ENCODE assay signal across 8 mouse cellular contexts in genomic region chr19:45541409-45542041, GRCm38 (mm10). TPM values are rescaled to one million over a fixed set of nuclear protein-coding genes. Genes with fewer than 3 reads are reported as not detected.
DNase-seq lines count a peak whose midpoint lies in the region; ATAC-seq lines count a peak whose summit lies in the region.

No protein-coding gene starts in this region.

- no peaks in the 10 kb centered on the region for H3K36me3 ChIP-seq in midbrain, embryonic 11.5 days (ENCODE audit: control insufficient read depth, insufficient read depth, low read length)
- no peaks in the 10 kb centered on the region for H3K36me3 ChIP-seq in stomach, embryonic 14.5 days (ENCODE audit: control insufficient read depth, insufficient read depth, low read length)

- peaks cover 9% of the 10 kb centered on the region for H3K4me1 ChIP-seq in midbrain, embryonic 11.5 days (ENCODE audit: control insufficient read depth, insufficient read depth, low read length)
- H3K4me1 ChIP-seq in stomach, embryonic 14.5 days (ENCODE audit: control insufficient read depth, insufficient read depth, low read length) = peaks cover 5% of the 10 kb centered on the region; the same call in 1 of the 2 replicates

- WGBS in midbrain, embryonic 11.5 days = under 1% methylated on average over 56 of the region's 58 CpGs
- under 1% methylated on average over 45 of the region's 58 CpGs for WGBS in stomach, embryonic 14.5 days

- H3K4me2 ChIP-seq in midbrain, embryonic 11.5 days = peak overlapping the region; percentile 59
- H3K4me2 ChIP-seq in stomach, embryonic 14.5 days (replicated peaks; ENCODE audit: low read depth, low read length) = peak overlapping the region; percentile 69

- peak; percentile 33 for DNase-seq in cerebellum, adult 8-10 months
- no peak for DNase-seq in cerebellum, adult 11-12 months
- peak; percentile 32 for DNase-seq in CD4-positive helper T cell, adult 2 months (ENCODE audit: low read depth, low spot score)
- peak; percentile 73 to 79 for DNase-seq in cerebellum, postnatal 10 days
- peak; percentile 59 for DNase-seq in gastrocnemius, postnatal 25 days
- DNase-seq in kidney, postnatal 4 days = peak; percentile 63 to 73
- DNase-seq in midbrain, embryonic 11.5 days (ENCODE audit: low spot score, missing footprints) = peak; percentile 96

- ATAC-seq in midbrain, embryonic 11.5 days (ENCODE audit: low FRiP score) = peak; percentile 47
- peak; percentile 6; the same call in 1 of the 2 replicates for ATAC-seq in stomach, embryonic 14.5 days (ENCODE audit: insufficient number of reproducible peaks, insufficient read depth, low FRiP score, low read depth)

- H3K27ac ChIP-seq in midbrain, embryonic 11.5 days (ENCODE audit: low read depth, low read length) = no peak overlapping the region
- no peak overlapping the region for H3K27ac ChIP-seq in stomach, embryonic 14.5 days (ENCODE audit: low read length)

- peak overlapping the region; percentile 34 for H3K4me3 ChIP-seq in midbrain, embryonic 11.5 days (ENCODE audit: low read depth, low read length)
- H3K4me3 ChIP-seq in stomach, embryonic 14.5 days (ENCODE audit: low read depth, low read length) = peak overlapping the region; percentile 29

- H3K9me3 ChIP-seq in midbrain, embryonic 11.5 days (ENCODE audit: control insufficient read depth, low read length) = no peaks in the 10 kb centered on the region
- no peaks in the 10 kb centered on the region for H3K9me3 ChIP-seq in stomach, embryonic 14.5 days (ENCODE audit: control insufficient read depth, low read depth, low read length)

- H3K9ac ChIP-seq in midbrain, embryonic 11.5 days (ENCODE audit: low read length) = peak overlapping the region; percentile 52
- no peak overlapping the region; the same call in 1 of the 2 replicates for H3K9ac ChIP-seq in stomach, embryonic 14.5 days (replicated peaks; ENCODE audit: low read depth, low read length)

- peaks cover 77% of the 10 kb centered on the region for H3K27me3 ChIP-seq in midbrain, embryonic 11.5 days (ENCODE audit: control insufficient read depth, insufficient read depth, low read length)
- 0 out of 2 replicates have a peak, but pooled peaks cover 10% of the 10 kb centered on the region for H3K27me3 ChIP-seq in stomach, embryonic 14.5 days (ENCODE audit: control insufficient read depth, insufficient read depth, low read length)

RNA-seq across cellular contexts. Expression of gene Poll, which starts 18.8 kb away (rescaled TPM):
- total RNA-seq in gastrocnemius, postnatal 25 days (2021) = 10 to 100 TPM; 12.5 to 13.2 TPM
- 14.3 and 16.5 TPM in 2 replicates for polyA plus RNA-seq in midbrain, embryonic 11.5 days (2014; fragmentation: Nextera tagmentation; extraction: Ambion mirVana)
- 12.2 and 12.5 TPM in 2 replicates for polyA plus RNA-seq in stomach, embryonic 14.5 days (2014; fragmentation: Nextera tagmentation; extraction: Ambion mirVana)

RNA-seq across cellular contexts. Expression of gene Gm17018, which starts 18.9 kb away (rescaled TPM):
- 10 to 100 TPM; 16.3 to 16.5 TPM for total RNA-seq in gastrocnemius, postnatal 25 days (2021)
- 47.7 and 54.3 TPM in 2 replicates for polyA plus RNA-seq in midbrain, embryonic 11.5 days (2014; fragmentation: Nextera tagmentation; extraction: Ambion mirVana)
- 45.3 and 45.4 TPM in 2 replicates for polyA plus RNA-seq in stomach, embryonic 14.5 days (2014; fragmentation: Nextera tagmentation; extraction: Ambion mirVana)
